Mouse (Mus musculus) ovary, adult 18-20 months (tissue): ENCODE data around the gene Dynll1.

Experiments
- DNase-seq: peaks from one replicate; pipeline ENCODE4 v3.0.0; 2022; ENCODE audit warnings: low spot score, mixed read lengths

Gene Dynll1

GRCm38 (mm10) chr5:115300792-115301614 lies at the start of gene Dynll1:
Gene Dynll1, minus strand, starts transcription at chr5:115300999.
- DNase-seq: peak; percentile 97

GRCm38 (mm10) chr5:115349225-115349555 lies 48.4 kb upstream of the Dynll1 start:
- no peak for DNase-seq

GRCm38 (mm10) chr5:115348546-115349224 lies 47.9 kb upstream of the Dynll1 start, which contains the start of gene Cox6a1:
Gene Cox6a1, minus strand, starts transcription at chr5:115348981.
- DNase-seq: peak; percentile 96

- peak; percentile 69 for DNase-seq
These were observed 46.8 kb upstream of the Dynll1 start for GRCm38 (mm10) chr5:115347564-115347963.

GRCm38 (mm10) chr5:115341314-115342165 lies 40.7 kb upstream of the Dynll1 start:
- DNase-seq: no peak

GRCm38 (mm10) chr5:115340577-115341313 lies 39.9 kb upstream of the Dynll1 start, which contains the start of the genes Gatc and Triap1:
Gene Gatc, minus strand, starts transcription at chr5:115341178.
Gene Triap1, plus strand, starts transcription at chr5:115341225.
- peak; percentile 74 for DNase-seq

- DNase-seq: no peak
These were observed 39.2 kb upstream of the Dynll1 start for GRCm38 (mm10) chr5:115340007-115340406.

- no peak for DNase-seq
These were observed 32.8 kb upstream of the Dynll1 start for GRCm38 (mm10) chr5:115333626-115334025.

GRCm38 (mm10) chr5:115330955-115331354 lies 30.2 kb upstream of the Dynll1 start:
- DNase-seq: no peak

- DNase-seq: no peak
These were observed 27.1 kb upstream of the Dynll1 start for GRCm38 (mm10) chr5:115327610-115328548.

GRCm38 (mm10) chr5:115326875-115327609 lies 26.2 kb upstream of the Dynll1 start, which contains the start of gene Srsf9:
Gene Srsf9, plus strand, starts transcription at chr5:115327177.
- peak; percentile 91 for DNase-seq

- DNase-seq: no peak
These were observed 25.5 kb upstream of the Dynll1 start for GRCm38 (mm10) chr5:115326256-115326831.

GRCm38 (mm10) chr5:115319004-115319940 lies 18.5 kb upstream of the Dynll1 start:
- DNase-seq: peak; percentile 85

GRCm38 (mm10) chr5:115317645-115318328 lies 17.0 kb upstream of the Dynll1 start:
- DNase-seq: no peak

GRCm38 (mm10) chr5:115316968-115317644 lies 16.3 kb upstream of the Dynll1 start:
- no peak for DNase-seq

GRCm38 (mm10) chr5:115313668-115313943 lies 12.8 kb upstream of the Dynll1 start:
- no peak for DNase-seq
